Mouse (Mus musculus): ENCODE measurements around the gene Myh14.

- no peak for TF ChIP-seq CTCF (IDR thresholded peaks at IDR 0.05; ENCODE audit: borderline replicate concordance, control insufficient read depth, extremely low read depth, insufficient read depth, low read length, poor library complexity)
- TF ChIP-seq POLR2A (IDR thresholded peaks at IDR 0.05; ENCODE audit: control insufficient read depth, extremely low read depth, insufficient read depth, low read length, poor library complexity): no peak
Observed at GRCm38 (mm10) chr7:44663546-44663945, 7.1 kb downstream of the Myh14 start.

All from thymus, adult 2 months (tissue).